Mouse (Mus musculus): ENCODE measurements around the gene Cers6. TPM values are rescaled to one million over a fixed set of nuclear protein-coding genes. Genes with fewer than 3 reads are reported as not detected.

Gene Cers6
- polyA plus RNA-seq, 1 experiment from 2014 or later, result 34.6 TPM

GRCm38 (mm10) chr2:69098701-69099100, 237.5 kb downstream of the Cers6 start:
- no peak for DNase-seq (ENCODE audit: low spot score)
- 84% methylated on average over 3 of the region's 3 CpGs for WGBS
- no peak overlapping the region for H3K4me3 ChIP-seq (ENCODE audit: low read depth, low read length)
- no peaks in the 10 kb centered on the region for H3K9me3 ChIP-seq (ENCODE audit: control insufficient read depth, low read length)
- no peak overlapping the region for H3K27ac ChIP-seq (ENCODE audit: low read depth, low read length)
- no peak for ATAC-seq (replicated peaks; ENCODE audit: low FRiP score)
- no peak overlapping the region for H3K4me2 ChIP-seq (ENCODE audit: low read depth, low read length, severe bottlenecking)
- no peaks in the 10 kb centered on the region for H3K27me3 ChIP-seq (ENCODE audit: control insufficient read depth, insufficient read depth, low read length)
- no peaks in the 10 kb centered on the region for H3K36me3 ChIP-seq (ENCODE audit: control insufficient read depth, insufficient read depth, low read length)
- H3K4me1 ChIP-seq (replicated peaks; ENCODE audit: control insufficient read depth, insufficient read depth, low read length), result no peaks in the 10 kb centered on the region
- no peak overlapping the region for H3K9ac ChIP-seq (ENCODE audit: low read length)

DNA sequence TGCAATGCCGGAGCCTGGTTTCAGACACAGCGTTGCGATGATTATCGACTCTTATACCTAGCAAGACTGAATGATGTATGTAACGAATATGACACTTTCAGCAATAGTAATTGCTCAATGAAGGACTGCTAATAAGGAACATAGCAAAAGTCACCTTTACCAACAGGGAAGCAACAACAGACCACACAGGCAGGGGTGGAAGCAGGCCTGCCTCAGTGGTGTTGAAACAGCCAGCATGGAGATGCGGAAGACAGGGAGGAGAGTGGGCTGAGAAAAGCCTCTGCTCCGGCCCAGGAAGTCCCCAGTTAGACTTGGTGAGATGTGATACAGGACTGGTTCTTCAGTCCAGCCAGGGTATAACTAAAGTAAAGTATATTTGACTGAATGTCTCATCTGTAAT, 237.9 kb downstream of the Cers6 start:
- no peak overlapping the region for H3K9ac ChIP-seq (ENCODE audit: low read length)
- no peak for DNase-seq (ENCODE audit: low spot score)
- no peaks in the 10 kb centered on the region for H3K36me3 ChIP-seq (ENCODE audit: control insufficient read depth, insufficient read depth, low read length)
- H3K27ac ChIP-seq (ENCODE audit: low read depth, low read length), result no peak overlapping the region
- H3K27me3 ChIP-seq (ENCODE audit: control insufficient read depth, insufficient read depth, low read length), result no peaks in the 10 kb centered on the region
- H3K4me3 ChIP-seq (ENCODE audit: low read depth, low read length), result no peak overlapping the region
- no peak for ATAC-seq (replicated peaks; ENCODE audit: low FRiP score)
- no peaks in the 10 kb centered on the region for H3K9me3 ChIP-seq (ENCODE audit: control insufficient read depth, low read length)
- 94% methylated on average over 7 of the region's 7 CpGs for WGBS
- H3K4me1 ChIP-seq (replicated peaks; ENCODE audit: control insufficient read depth, insufficient read depth, low read length), result no peaks in the 10 kb centered on the region
- no peak overlapping the region for H3K4me2 ChIP-seq (ENCODE audit: low read depth, low read length, severe bottlenecking)

GRCm38 (mm10) chr2:69100706-69101105, 239.5 kb downstream of the Cers6 start:
- DNase-seq (ENCODE audit: low spot score), result no peak
- Histone ChIP-seq H3K27me3 (ENCODE audit: control insufficient read depth, insufficient read depth, low read length) (no peaks in the 10 kb centered on the region), H3K27ac (ENCODE audit: low read depth, low read length) (no peak overlapping the region), H3K4me1 (replicated peaks; ENCODE audit: control insufficient read depth, insufficient read depth, low read length) (peaks cover 2% of the 10 kb centered on the region), H3K36me3 (ENCODE audit: control insufficient read depth, insufficient read depth, low read length) (no peaks in the 10 kb centered on the region), H3K4me3 (ENCODE audit: low read depth, low read length) (no peak overlapping the region), H3K9me3 (ENCODE audit: control insufficient read depth, low read length) (no peaks in the 10 kb centered on the region), H3K9ac (ENCODE audit: low read length) (no peak overlapping the region), H3K4me2 (ENCODE audit: low read depth, low read length, severe bottlenecking) (no peak overlapping the region)
- 28% methylated on average over 3 of the region's 3 CpGs for WGBS
- no peak for ATAC-seq (replicated peaks; ENCODE audit: low FRiP score)

DNA sequence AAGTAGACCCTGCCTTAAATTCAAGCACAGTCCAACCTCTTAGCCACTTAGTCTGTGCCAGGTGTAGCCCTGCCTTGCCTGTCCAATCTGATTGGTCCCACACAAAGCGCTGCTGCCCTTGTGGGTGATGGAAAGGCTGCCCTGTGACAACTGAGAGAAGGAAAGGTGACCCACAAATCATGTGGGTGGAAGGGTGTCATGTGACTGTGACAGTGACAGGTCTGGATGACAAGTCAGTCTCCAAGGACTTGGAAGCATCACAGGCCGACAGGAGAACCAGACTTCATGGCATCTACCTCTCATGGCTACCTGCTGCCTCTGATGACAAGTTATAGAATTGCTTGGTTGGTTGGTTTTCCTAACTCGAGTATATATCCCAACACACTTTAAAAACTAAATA, 242.3 kb downstream of the Cers6 start:
- Histone ChIP-seq H3K27me3 (ENCODE audit: control insufficient read depth, insufficient read depth, low read length) (no peaks in the 10 kb centered on the region), H3K27ac (ENCODE audit: low read depth, low read length) (no peak overlapping the region), H3K9ac (ENCODE audit: low read length) (no peak overlapping the region), H3K4me3 (ENCODE audit: low read depth, low read length) (no peak overlapping the region), H3K36me3 (ENCODE audit: control insufficient read depth, insufficient read depth, low read length) (no peaks in the 10 kb centered on the region), H3K4me1 (replicated peaks; ENCODE audit: control insufficient read depth, insufficient read depth, low read length) (peaks cover 2% of the 10 kb centered on the region), H3K9me3 (ENCODE audit: control insufficient read depth, low read length) (no peaks in the 10 kb centered on the region), H3K4me2 (ENCODE audit: low read depth, low read length, severe bottlenecking) (no peak overlapping the region)
- DNase-seq (ENCODE audit: low spot score) (no peak), ATAC-seq (replicated peaks; ENCODE audit: low FRiP score) (no peak)
- 79% methylated on average over 3 of the region's 3 CpGs for WGBS

DNA sequence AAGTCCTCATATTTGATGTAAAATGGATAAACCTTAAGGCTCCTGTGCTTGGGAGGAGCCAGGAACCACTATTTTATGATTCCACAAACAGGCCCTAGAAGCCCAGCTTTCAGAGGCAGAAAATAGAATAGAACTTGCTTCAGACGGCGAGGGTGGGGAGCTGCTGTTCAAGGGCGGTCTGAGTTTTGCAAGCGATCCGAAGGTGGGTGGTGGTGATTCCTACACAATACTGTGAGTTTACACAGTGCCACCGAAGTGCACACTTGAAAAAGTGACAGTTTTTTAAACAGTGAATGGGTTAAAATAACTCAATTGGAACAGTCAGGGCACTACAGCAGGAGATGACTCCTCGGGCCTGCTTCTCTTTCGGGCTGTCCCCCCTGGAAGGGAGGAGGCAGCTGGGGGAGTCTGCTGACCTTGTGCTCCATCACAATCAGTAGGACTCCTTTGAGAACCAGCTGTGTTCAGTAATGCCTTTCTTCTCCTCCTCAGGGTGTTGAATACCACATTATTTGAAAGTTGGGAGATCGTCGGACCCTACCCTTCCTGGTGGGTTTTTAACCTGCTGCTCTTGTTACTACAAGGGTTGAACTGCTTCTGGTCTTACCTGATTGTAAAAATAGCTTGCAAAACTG, 243.4 kb downstream of the Cers6 start:
- H3K9ac ChIP-seq (ENCODE audit: low read length), result no peak overlapping the region
- H3K27ac ChIP-seq (ENCODE audit: low read depth, low read length), result no peak overlapping the region
- ATAC-seq (replicated peaks; ENCODE audit: low FRiP score) (no peak), DNase-seq (ENCODE audit: low spot score) (no peak)
- H3K4me2 ChIP-seq (ENCODE audit: low read depth, low read length, severe bottlenecking), result no peak overlapping the region
- H3K36me3 ChIP-seq (ENCODE audit: control insufficient read depth, insufficient read depth, low read length), result no peaks in the 10 kb centered on the region
- H3K4me3 ChIP-seq (ENCODE audit: low read depth, low read length), result no peak overlapping the region
- H3K9me3 ChIP-seq (ENCODE audit: control insufficient read depth, low read length), result no peaks in the 10 kb centered on the region
- peaks cover 2% of the 10 kb centered on the region for H3K4me1 ChIP-seq (replicated peaks; ENCODE audit: control insufficient read depth, insufficient read depth, low read length)
- WGBS, result 54% methylated on average over 10 of the region's 10 CpGs
- no peaks in the 10 kb centered on the region for H3K27me3 ChIP-seq (ENCODE audit: control insufficient read depth, insufficient read depth, low read length)

DNA sequence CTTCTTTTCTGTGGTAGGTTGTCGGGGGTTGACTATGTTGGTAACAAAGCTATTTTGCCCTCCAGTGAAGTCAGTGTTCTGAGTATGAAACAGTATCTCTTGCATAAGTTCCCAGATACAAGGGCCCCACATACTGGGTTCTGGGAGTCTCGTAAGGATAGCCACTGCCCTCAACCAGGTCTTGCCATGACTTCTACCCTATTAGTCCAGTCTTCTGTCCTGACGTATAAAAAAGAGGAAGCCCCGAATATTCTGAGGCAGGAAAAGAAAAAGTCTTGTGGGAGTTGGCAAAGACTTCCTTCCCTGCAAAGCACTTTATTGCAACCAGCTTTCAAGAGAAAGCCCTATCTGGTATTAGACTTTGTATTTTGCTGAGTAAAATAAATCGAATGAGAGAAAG, 248.0 kb downstream of the Cers6 start:
- H3K27me3 ChIP-seq (ENCODE audit: control insufficient read depth, insufficient read depth, low read length), result no peaks in the 10 kb centered on the region
- H3K4me3 ChIP-seq (ENCODE audit: low read depth, low read length), result no peak overlapping the region
- no peak overlapping the region for H3K4me2 ChIP-seq (ENCODE audit: low read depth, low read length, severe bottlenecking)
- DNase-seq (ENCODE audit: low spot score), result no peak
- H3K4me1 ChIP-seq (replicated peaks; ENCODE audit: control insufficient read depth, insufficient read depth, low read length), result peaks cover 2% of the 10 kb centered on the region
- WGBS, result 85% methylated on average over 5 of the region's 5 CpGs
- no peaks in the 10 kb centered on the region for H3K36me3 ChIP-seq (ENCODE audit: control insufficient read depth, insufficient read depth, low read length)
- no peak for ATAC-seq (replicated peaks; ENCODE audit: low FRiP score)
- H3K9me3 ChIP-seq (ENCODE audit: control insufficient read depth, low read length), result no peaks in the 10 kb centered on the region
- H3K27ac ChIP-seq (ENCODE audit: low read depth, low read length), result no peak overlapping the region
- H3K9ac ChIP-seq (ENCODE audit: low read length), result no peak overlapping the region

- 79% methylated on average over 7 of the region's 7 CpGs for WGBS
- DNase-seq (ENCODE audit: low spot score) (no peak), ATAC-seq (replicated peaks; ENCODE audit: low FRiP score) (no peak)
- no peak overlapping the region for H3K4me2 ChIP-seq (ENCODE audit: low read depth, low read length, severe bottlenecking)
- H3K27me3 ChIP-seq (ENCODE audit: control insufficient read depth, insufficient read depth, low read length), result no peaks in the 10 kb centered on the region
- H3K4me3 ChIP-seq (ENCODE audit: low read depth, low read length), result no peak overlapping the region
- no peak overlapping the region for H3K27ac ChIP-seq (ENCODE audit: low read depth, low read length)
- no peaks in the 10 kb centered on the region for H3K36me3 ChIP-seq (ENCODE audit: control insufficient read depth, insufficient read depth, low read length)
- no peaks in the 10 kb centered on the region for H3K9me3 ChIP-seq (ENCODE audit: control insufficient read depth, low read length)
- H3K4me1 ChIP-seq (replicated peaks; ENCODE audit: control insufficient read depth, insufficient read depth, low read length), result peaks cover 2% of the 10 kb centered on the region
- H3K9ac ChIP-seq (ENCODE audit: low read length), result no peak overlapping the region
Measured at GRCm38 (mm10) chr2:69109710-69110109, 248.5 kb downstream of the Cers6 start.

DNA sequence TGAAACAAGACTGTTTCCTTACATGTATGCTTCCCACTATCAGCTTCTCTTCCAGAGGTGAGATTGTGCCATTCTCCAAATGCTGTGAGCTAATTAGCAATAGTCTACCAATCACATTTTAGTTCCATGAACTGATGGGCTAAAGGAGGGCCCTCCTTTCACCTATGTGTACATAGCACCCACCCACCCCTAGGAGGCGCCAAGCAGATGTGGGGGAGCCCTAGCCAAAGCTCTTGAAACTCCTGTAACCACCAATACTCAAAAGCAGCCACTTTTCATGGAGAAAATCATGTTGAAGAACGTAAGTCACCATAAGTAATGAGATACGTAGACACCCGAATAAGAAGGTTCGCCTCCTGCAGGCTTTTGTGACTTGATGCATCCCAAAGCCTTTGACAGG, 251.4 kb downstream of the Cers6 start:
- H3K27ac ChIP-seq (ENCODE audit: low read depth, low read length), result no peak overlapping the region
- DNase-seq (ENCODE audit: low spot score), result no peak
- H3K4me1 ChIP-seq (replicated peaks; ENCODE audit: control insufficient read depth, insufficient read depth, low read length), result no peaks in the 10 kb centered on the region
- H3K27me3 ChIP-seq (ENCODE audit: control insufficient read depth, insufficient read depth, low read length), result no peaks in the 10 kb centered on the region
- ATAC-seq (replicated peaks; ENCODE audit: low FRiP score), result no peak
- H3K4me2 ChIP-seq (ENCODE audit: low read depth, low read length, severe bottlenecking), result no peak overlapping the region
- H3K9me3 ChIP-seq (ENCODE audit: control insufficient read depth, low read length), result no peaks in the 10 kb centered on the region; the same call in 1 of the 2 replicates
- no peak overlapping the region for H3K9ac ChIP-seq (ENCODE audit: low read length)
- H3K36me3 ChIP-seq (ENCODE audit: control insufficient read depth, insufficient read depth, low read length), result no peaks in the 10 kb centered on the region
- H3K4me3 ChIP-seq (ENCODE audit: low read depth, low read length), result no peak overlapping the region
- 85% methylated on average over 5 of the region's 5 CpGs for WGBS

DNA sequence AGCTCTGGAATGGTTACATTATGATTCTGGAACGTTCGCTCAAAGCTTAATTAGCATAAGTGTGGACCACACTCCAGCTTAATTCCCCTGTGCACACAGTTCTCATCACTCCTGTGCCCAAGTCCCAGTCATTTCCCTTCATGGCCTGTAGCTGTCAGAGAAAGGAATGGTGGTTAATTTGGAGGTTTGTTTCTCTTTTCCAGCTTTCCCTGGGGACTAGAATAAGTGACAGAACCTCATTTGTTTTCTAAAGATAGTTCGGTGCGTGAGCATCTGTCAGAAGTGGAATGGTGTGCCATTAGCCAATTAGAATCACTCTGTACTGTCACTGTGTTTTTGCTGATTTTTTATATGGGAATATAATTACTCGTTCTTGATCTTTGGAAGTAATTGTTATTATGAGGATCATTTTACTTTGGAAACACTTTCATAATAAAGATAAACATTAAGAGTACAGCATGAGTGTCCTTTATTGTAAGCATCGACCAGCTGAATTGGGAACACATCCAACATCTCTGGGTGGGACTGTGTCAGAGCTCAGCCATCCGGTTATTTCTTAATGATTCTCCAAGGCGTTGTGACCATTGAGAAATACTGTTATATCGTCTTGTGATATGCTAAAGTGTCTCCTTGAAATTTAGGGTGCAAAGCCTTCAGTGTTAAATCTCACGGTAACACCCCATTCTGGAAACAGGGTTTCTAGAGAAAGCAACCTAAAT, 252.7 kb downstream of the Cers6 start:
- Histone ChIP-seq H3K9me3 (ENCODE audit: control insufficient read depth, low read length) (no peaks in the 10 kb centered on the region; the same call in 1 of the 2 replicates), H3K9ac (ENCODE audit: low read length) (no peak overlapping the region), H3K4me2 (ENCODE audit: low read depth, low read length, severe bottlenecking) (no peak overlapping the region), H3K4me3 (ENCODE audit: low read depth, low read length) (no peak overlapping the region), H3K4me1 (replicated peaks; ENCODE audit: control insufficient read depth, insufficient read depth, low read length) (no peaks in the 10 kb centered on the region), H3K27me3 (ENCODE audit: control insufficient read depth, insufficient read depth, low read length) (no peaks in the 10 kb centered on the region), H3K27ac (ENCODE audit: low read depth, low read length) (no peak overlapping the region), H3K36me3 (ENCODE audit: control insufficient read depth, insufficient read depth, low read length) (no peaks in the 10 kb centered on the region)
- DNase-seq (ENCODE audit: low spot score) (no peak), ATAC-seq (replicated peaks; ENCODE audit: low FRiP score) (no peak)
- 86% methylated on average over 10 of the region's 10 CpGs for WGBS

All from forebrain, embryonic 11.5 days (tissue).